Comparison of ENCODE assay signal across 9 mouse cellular contexts in genomic region chr7:80580368-80580767, GRCm38 (mm10). TPM values are rescaled to one million over a fixed set of nuclear protein-coding genes. Genes with fewer than 3 reads are reported as not detected.
DNase-seq lines count a peak whose midpoint lies in the region; ATAC-seq and TF ChIP-seq lines count a peak whose summit lies in the region.
"Had no signal": no experiment of that assay in that cellular context is flagged by ENCODE, and none has a peak within 500 bp of the region (broad histone marks: within the 10 kb centered on the region; RNA-seq: fewer than 3 reads in every experiment).

No protein-coding gene starts in this region.

- TF ChIP-seq EP300 in lung, postnatal 0 days (IDR thresholded peaks at IDR 0.05) = no peak

- intact Hi-C loops in gastrocnemius, adult 2 months (cut with DNase I) = no loop called here

- no peaks in the 10 kb centered on the region for H3K9me3 ChIP-seq in lung, postnatal 0 days (ENCODE audit: low read length)
- H3K9me3 ChIP-seq: neural tube, embryonic 12.5 days had no signal

- H3K4me3 ChIP-seq in gastrocnemius, adult 2 months = no peak overlapping the region
- no peak overlapping the region for H3K4me3 ChIP-seq in lung, postnatal 0 days (ENCODE audit: low read depth, low read length)
- H3K4me3 ChIP-seq: neural tube, embryonic 12.5 days had no signal

- H3K4me2 ChIP-seq in lung, postnatal 0 days (replicated peaks; ENCODE audit: low read depth, low read length) = no peak overlapping the region
- H3K4me2 ChIP-seq: neural tube, embryonic 12.5 days had no signal

- 18% methylated on average over 6 of the region's 6 CpGs for WGBS in lung, postnatal 0 days

- no peak overlapping the region for H3K9ac ChIP-seq in lung, postnatal 0 days (replicated peaks; ENCODE audit: low read depth)
- H3K9ac ChIP-seq: neural tube, embryonic 12.5 days had no signal

- ATAC-seq in lung, postnatal 0 days = no peak; the same call in 1 of the 2 replicates

- no peak overlapping the region for H3K27ac ChIP-seq in gastrocnemius, adult 2 months
- no peak overlapping the region for H3K27ac ChIP-seq in lung, postnatal 0 days (ENCODE audit: low read length)
- H3K27ac ChIP-seq: neural tube, embryonic 12.5 days had no signal

- H3K36me3 ChIP-seq in lung, postnatal 0 days (ENCODE audit: insufficient read depth, low read length) = no peaks in the 10 kb centered on the region
- H3K36me3 ChIP-seq: neural tube, embryonic 12.5 days had no signal

- DNase-seq in gastrocnemius, adult 2 months = peak; percentile 49
- DNase-seq in gastrocnemius, postnatal 25 days = no peak
- DNase-seq in 3T3-L1 (ENCODE audit: low read depth, low spot score) (peak; percentile 44), NIH3T3 (ENCODE audit: low read depth) (peak; percentile 67)
- peak; percentile 25 to 29 for DNase-seq in frontal cortex, postnatal 25 days (ENCODE audit: low spot score in 2 of 2)
- peak; percentile 72 for DNase-seq in lung, postnatal 0 days (ENCODE audit: low spot score)
- peak; percentile 64 for DNase-seq in testis, postnatal 10 days (ENCODE audit: low spot score)
- no peak for DNase-seq in urinary bladder, postnatal 10 days (ENCODE audit: low spot score)

- no peaks in the 10 kb centered on the region for H3K4me1 ChIP-seq in lung, postnatal 0 days (ENCODE audit: insufficient read depth, low read depth, low read length)
- H3K4me1 ChIP-seq: neural tube, embryonic 12.5 days had no signal

- TF ChIP-seq CTCF in gastrocnemius, adult 2 months (IDR thresholded peaks at IDR 0.05) = peak; percentile 71
- TF ChIP-seq CTCF in lung, postnatal 0 days (IDR thresholded peaks at IDR 0.05) = peak; percentile 89

- H3K27me3 ChIP-seq in lung, postnatal 0 days (replicated peaks; ENCODE audit: insufficient read depth, low read length) = no peaks in the 10 kb centered on the region
- H3K27me3 ChIP-seq: neural tube, embryonic 12.5 days had no signal

RNA-seq across cellular contexts. Expression of gene Blm, which starts 45.4 kb away (rescaled TPM):
- total RNA-seq in gastrocnemius, adult 2 months (2021) = 1 to 10 TPM; 1.0 TPM
- 1 to 10 TPM in 1 of 2 experiments, under 1 TPM in 1; 0.94 to 1.3 TPM for total RNA-seq in gastrocnemius, postnatal 25 days (2021)
- 2.4 and 2.5 TPM in 2 replicates for polyA plus RNA-seq in lung, postnatal 0 days (2015; fragmentation: Nextera tagmentation; extraction: Ambion mirVana)

Comparison
In these comparisons a context has a peak if more than half of its experiments do, and no peak if none do; other contexts are left out.
1. DNase-seq: peak in gastrocnemius, adult 2 months (single experiment), 3T3-L1 (single experiment), NIH3T3 (single experiment), frontal cortex, postnatal 25 days (2 of 2), lung, postnatal 0 days (single experiment) and testis, postnatal 10 days (single experiment); none in gastrocnemius, postnatal 25 days (single experiment) and urinary bladder, postnatal 10 days (single experiment).